Mouse (Mus musculus): ENCODE measurements around the gene Magi2.
"Not testable (repeated sequence)": the region's sequence is repeated elsewhere in the genome, so short reads cannot be mapped to it uniquely, and the experiment has no call there.

Magi2 gene

GRCm38 (mm10) chr5:19465383-19465782 lies 238.5 kb downstream of the Magi2 start:
- no peak for DNase-seq

GRCm38 (mm10) chr5:19472851-19473439 lies 246.1 kb downstream of the Magi2 start:
- no peak for DNase-seq

GRCm38 (mm10) chr5:19482981-19483380 lies 256.1 kb downstream of the Magi2 start:
- peak in 1 of 2 experiments; percentile 22 for DNase-seq

- DNase-seq = no peak
Measured at GRCm38 (mm10) chr5:19487947-19488346, 261.1 kb downstream of the Magi2 start.

- no peak for DNase-seq
Measured at GRCm38 (mm10) chr5:19501005-19501404, 274.2 kb downstream of the Magi2 start.

GRCm38 (mm10) chr5:19522168-19522567 lies 295.3 kb downstream of the Magi2 start:
- no peak for DNase-seq

GRCm38 (mm10) chr5:19539348-19539747 lies 312.5 kb downstream of the Magi2 start:
- DNase-seq = no peak

GRCm38 (mm10) chr5:19546424-19546823 lies 319.6 kb downstream of the Magi2 start:
- no peak for DNase-seq

GRCm38 (mm10) chr5:19546900-19547299 lies 320.1 kb downstream of the Magi2 start:
- no peak for DNase-seq

GRCm38 (mm10) chr5:19553510-19553909 lies 326.7 kb downstream of the Magi2 start:
- no peak for DNase-seq

GRCm38 (mm10) chr5:19565636-19566035 lies 338.8 kb downstream of the Magi2 start:
- no peak for DNase-seq

GRCm38 (mm10) chr5:19566136-19566535 lies 339.3 kb downstream of the Magi2 start:
- DNase-seq = not testable (repeated sequence)

- DNase-seq = no peak
Measured at GRCm38 (mm10) chr5:19607700-19608099, 380.9 kb downstream of the Magi2 start.

GRCm38 (mm10) chr5:19611788-19612187 lies 385.0 kb downstream of the Magi2 start:
- no peak for DNase-seq

GRCm38 (mm10) chr5:19621678-19622077 lies 394.8 kb downstream of the Magi2 start:
- no peak for DNase-seq

- no peak for DNase-seq
Measured at GRCm38 (mm10) chr5:19633976-19634375, 407.1 kb downstream of the Magi2 start.

GRCm38 (mm10) chr5:19637789-19638188 lies 411.0 kb downstream of the Magi2 start:
- DNase-seq = no peak

GRCm38 (mm10) chr5:19655986-19656385 lies 429.1 kb downstream of the Magi2 start:
- no peak for DNase-seq

GRCm38 (mm10) chr5:19666416-19666815 lies 439.6 kb downstream of the Magi2 start:
- no peak for DNase-seq

GRCm38 (mm10) chr5:19717296-19717695 lies 490.5 kb downstream of the Magi2 start:
- DNase-seq = no peak

GRCm38 (mm10) chr5:19726277-19726676 lies 499.4 kb downstream of the Magi2 start:
- DNase-seq = no peak

- DNase-seq = no peak
Measured at GRCm38 (mm10) chr5:19745376-19745775, 518.5 kb downstream of the Magi2 start.

GRCm38 (mm10) chr5:19745916-19746315 lies 519.1 kb downstream of the Magi2 start:
- no peak for DNase-seq

- DNase-seq = no peak
Measured at GRCm38 (mm10) chr5:19746865-19747514, 520.2 kb downstream of the Magi2 start.

GRCm38 (mm10) chr5:19747631-19748030 lies 520.8 kb downstream of the Magi2 start:
- DNase-seq = no peak
